Mouse (Mus musculus): ENCODE measurements around the gene Dnase2b. TPM values are rescaled to one million over a fixed set of nuclear protein-coding genes. Genes with fewer than 3 reads are reported as not detected.
A peak's percentile ranks its signal among the peaks of the same experiment; 100 is the strongest.

Dnase2b gene
- polyA plus RNA-seq, 2 experiments: 0.52 to 1.4 TPM

GRCm38 (mm10) chr3:146580039-146580729 lies 35.2 kb downstream of the Dnase2b start:
- Histone ChIP-seq H3K27me3 (ENCODE audit: control insufficient read depth, insufficient read depth, low read length) (no peaks in the 10 kb centered on the region), H3K36me3 (replicated peaks; ENCODE audit: control insufficient read depth, insufficient read depth, low read depth) (no peaks in the 10 kb centered on the region), H3K4me1 (replicated peaks; ENCODE audit: control insufficient read depth in 2 of 2, insufficient read depth in 2 of 2, low read length in 1 of 2) (0 out of 4 replicates have a peak, but pooled peaks cover 0 to 2% of the 10 kb centered on the region in 2 experiments), H3K4me2 (ENCODE audit: low read depth) (no peak overlapping the region), H3K27ac (no peak overlapping the region), H3K4me3 (ENCODE audit: insufficient read depth in 1 of 2, low read depth in 2 of 2, low read length in 2 of 2) (no peak overlapping the region), H3K9me3 (ENCODE audit: control insufficient read depth, low read length) (no peaks in the 10 kb centered on the region), H3K9ac (replicated peaks) (no peak overlapping the region)
- 58% methylated on average over 3 of the region's 3 CpGs for WGBS (ENCODE audit: insufficient replicate concordance)
- TF ChIP-seq CTCF (IDR thresholded peaks at IDR 0.05; ENCODE audit: low read depth) (no peak), EP300 (IDR thresholded peaks at IDR 0.05; ENCODE audit: low read depth) (no peak)
- no peak for DNase-seq (ENCODE audit: low read depth in 3 of 3, low spot score in 3 of 3)
- ATAC-seq (ENCODE audit: insufficient read depth): no peak

- Histone ChIP-seq H3K4me1 (replicated peaks; ENCODE audit: control insufficient read depth in 2 of 2, insufficient read depth in 2 of 2, low read length in 1 of 2) (no peaks in the 10 kb centered on the region), H3K9ac (replicated peaks) (no peak overlapping the region), H3K9me3 (ENCODE audit: control insufficient read depth, low read length) (no peaks in the 10 kb centered on the region), H3K4me2 (ENCODE audit: low read depth) (no peak overlapping the region), H3K27me3 (ENCODE audit: control insufficient read depth, insufficient read depth, low read length) (no peaks in the 10 kb centered on the region), H3K27ac (no peak overlapping the region), H3K4me3 (ENCODE audit: insufficient read depth in 1 of 2, low read depth in 2 of 2, low read length in 2 of 2) (no peak overlapping the region), H3K36me3 (replicated peaks; ENCODE audit: control insufficient read depth, insufficient read depth, low read depth) (no peaks in the 10 kb centered on the region)
- ATAC-seq (ENCODE audit: insufficient read depth) (no peak), DNase-seq (ENCODE audit: low read depth in 3 of 3, low spot score in 3 of 3) (no peak)
- 35% methylated on average over 2 of the region's 2 CpGs for WGBS (ENCODE audit: insufficient replicate concordance)
- no peak for TF ChIP-seq CTCF (IDR thresholded peaks at IDR 0.05; ENCODE audit: low read depth)
These were observed 37.8 kb downstream of the Dnase2b start for GRCm38 (mm10) chr3:146577591-146577990.

- H3K27ac ChIP-seq: no peak overlapping the region
- no peak for DNase-seq (ENCODE audit: low read depth in 3 of 3, low spot score in 3 of 3)
- ATAC-seq (ENCODE audit: insufficient read depth): no peak
- no peak overlapping the region for H3K4me2 ChIP-seq (ENCODE audit: low read depth)
- no peak for TF ChIP-seq CTCF (IDR thresholded peaks at IDR 0.05; ENCODE audit: low read depth)
- TF ChIP-seq EP300 (IDR thresholded peaks at IDR 0.05; ENCODE audit: low read depth): no peak
- H3K9ac ChIP-seq (replicated peaks): no peak overlapping the region
- no peaks in the 10 kb centered on the region for H3K9me3 ChIP-seq (ENCODE audit: control insufficient read depth, low read length)
- H3K4me3 ChIP-seq (ENCODE audit: insufficient read depth in 1 of 2, low read depth in 2 of 2, low read length in 2 of 2): no peak overlapping the region
- no peaks in the 10 kb centered on the region for H3K27me3 ChIP-seq (ENCODE audit: control insufficient read depth, insufficient read depth, low read length)
- no peaks in the 10 kb centered on the region for H3K36me3 ChIP-seq (replicated peaks; ENCODE audit: control insufficient read depth, insufficient read depth, low read depth)
- H3K4me1 ChIP-seq (replicated peaks; ENCODE audit: control insufficient read depth in 2 of 2, insufficient read depth in 2 of 2, low read length in 1 of 2): peaks cover 0 to 4% of the 10 kb centered on the region in 2 experiments; a peak in 1 of 4 replicates
- WGBS (ENCODE audit: insufficient replicate concordance): 61% methylated on average over 1 of the region's 1 CpGs
These were observed 44.1 kb downstream of the Dnase2b start for GRCm38 (mm10) chr3:146571341-146571740.

- peaks cover 0 to 4% of the 10 kb centered on the region in 2 experiments; a peak in 1 of 4 replicates for H3K4me1 ChIP-seq (replicated peaks; ENCODE audit: control insufficient read depth in 2 of 2, insufficient read depth in 2 of 2, low read length in 1 of 2)
- ATAC-seq (ENCODE audit: insufficient read depth) (no peak), DNase-seq (ENCODE audit: low read depth in 3 of 3, low spot score in 3 of 3) (no peak)
- H3K27ac ChIP-seq: no peak overlapping the region
- no peak overlapping the region for H3K4me2 ChIP-seq (ENCODE audit: low read depth)
- no peak overlapping the region for H3K9ac ChIP-seq (replicated peaks)
- H3K27me3 ChIP-seq (ENCODE audit: control insufficient read depth, insufficient read depth, low read length): no peaks in the 10 kb centered on the region
- TF ChIP-seq CTCF (IDR thresholded peaks at IDR 0.05; ENCODE audit: low read depth): no peak
- TF ChIP-seq EP300 (IDR thresholded peaks at IDR 0.05; ENCODE audit: low read depth): no peak
- no peaks in the 10 kb centered on the region for H3K9me3 ChIP-seq (ENCODE audit: control insufficient read depth, low read length)
- no peaks in the 10 kb centered on the region for H3K36me3 ChIP-seq (replicated peaks; ENCODE audit: control insufficient read depth, insufficient read depth, low read depth)
- WGBS (ENCODE audit: insufficient replicate concordance): 69% methylated on average over 6 of the region's 6 CpGs
- no peak overlapping the region for H3K4me3 ChIP-seq (ENCODE audit: insufficient read depth in 1 of 2, low read depth in 2 of 2, low read length in 2 of 2)
These were observed 44.5 kb downstream of the Dnase2b start for GRCm38 (mm10) chr3:146570939-146571338.

GRCm38 (mm10) chr3:146570148-146570782 lies 45.1 kb downstream of the Dnase2b start, which contains the start of gene Uox:
Uox (plus strand) TSS chr3:146570426.
- Histone ChIP-seq H3K27ac (no peak within 1 kb of the TSS; the same call in 1 of the 2 replicates), H3K9me3 (ENCODE audit: control insufficient read depth, low read length) (no peaks in the 10 kb centered on the region), H3K27me3 (ENCODE audit: control insufficient read depth, insufficient read depth, low read length) (no peaks in the 10 kb centered on the region), H3K4me2 (ENCODE audit: low read depth) (0 out of 2 replicates have a peak within 1 kb of the TSS, but pooled peaks have one; percentile 8), H3K4me3 (ENCODE audit: insufficient read depth in 1 of 2, low read depth in 2 of 2, low read length in 2 of 2) (no peak within 1 kb of the TSS), H3K9ac (replicated peaks) (no peak within 1 kb of the TSS), H3K4me1 (replicated peaks; ENCODE audit: control insufficient read depth in 2 of 2, insufficient read depth in 2 of 2, low read length in 1 of 2) (peaks cover 0 to 4% of the 10 kb centered on the region in 2 experiments; a peak in 1 of 4 replicates), H3K36me3 (replicated peaks; ENCODE audit: control insufficient read depth, insufficient read depth, low read depth) (no peaks in the 10 kb centered on the region)
- DNase-seq (ENCODE audit: low read depth in 3 of 3, low spot score in 3 of 3): no peak
- ATAC-seq (ENCODE audit: insufficient read depth): peak; percentile 70
- TF ChIP-seq EP300 (IDR thresholded peaks at IDR 0.05; ENCODE audit: low read depth): no peak
- 61% methylated on average over 10 of the region's 10 CpGs for WGBS (ENCODE audit: insufficient replicate concordance)
